ENCODE assay signal across 29 mouse cellular contexts in the genomic region with DNA sequence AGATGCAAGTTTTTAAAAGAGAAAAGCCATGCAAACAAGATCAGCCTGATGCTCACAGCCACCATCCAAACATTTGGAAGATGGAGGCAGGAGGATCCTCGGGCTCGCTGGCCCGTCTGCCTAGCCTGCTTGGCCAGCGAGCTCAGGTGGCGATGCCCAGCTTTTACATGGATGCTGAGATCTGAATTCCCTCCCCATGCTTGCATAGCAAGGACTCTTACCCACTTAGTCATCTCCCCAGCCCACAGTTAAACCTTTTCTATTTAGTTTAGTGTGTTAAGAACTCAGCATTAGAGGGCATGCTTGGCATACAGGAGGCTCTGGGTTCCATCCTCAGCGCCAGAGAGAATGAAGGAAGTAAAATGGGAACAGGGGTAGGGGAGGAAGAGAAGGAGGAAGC. TPM values are rescaled to one million over a fixed set of nuclear protein-coding genes. Genes with fewer than 3 reads are reported as not detected.
A peak's percentile ranks its signal among the peaks of the same experiment; 100 is the strongest.
DNase-seq lines count a peak whose midpoint lies in the region; ATAC-seq and TF ChIP-seq lines count a peak whose summit lies in the region.
"Had no signal": no experiment of that assay in that cellular context is flagged by ENCODE, and none has a peak within 500 bp of the region (broad histone marks: within the 10 kb centered on the region; RNA-seq: fewer than 3 reads in every experiment).

No protein-coding gene starts in this region.

- no peak for DNase-seq in left cerebral cortex, adult 2 months (ENCODE audit: extremely low spot score in 1 of 2, low spot score in 2 of 2)
- no peak for DNase-seq in left cerebral cortex, adult 9 months (ENCODE audit: low spot score in 2 of 2)
- DNase-seq in 3T3-L1 (ENCODE audit: low read depth, low spot score) (peak; percentile 31), Patski (ENCODE audit: low read depth, low spot score) (no peak)
- no peak for DNase-seq in gastrocnemius, adult 8-10 months (ENCODE audit: low spot score in 2 of 2)
- no peak for DNase-seq in limb, embryonic 10.5 days (ENCODE audit: low spot score)
- DNase-seq: adrenal gland, adult 2 months; adrenal gland, postnatal 10 days; adrenal gland, postnatal 25 days; cerebellum, adult 11 months; cerebellum, adult 18-20 months; cerebellum, adult 8-10 months; cerebellum, adult 9-11 months; cerebellum, postnatal 14 days; cerebellum, postnatal 36 days; embryo, embryonic 11 days had no signal

- in situ Hi-C loops in Patski (cut with MboI; ENCODE audit: low pct_unique_long_range_greater_than_20kb) = no loop called here

- no peaks in the 10 kb centered on the region for H3K27me3 ChIP-seq in Patski
- H3K27me3 ChIP-seq in limb, embryonic 10.5 days (ENCODE audit: low read depth, poor library complexity, severe bottlenecking) = peaks cover under 1% of the 10 kb centered on the region; the same call in 1 of the 2 replicates
- H3K27me3 ChIP-seq in midbrain, embryonic 15.5 days (replicated peaks) = no peaks in the 10 kb centered on the region
- H3K27me3 ChIP-seq: embryonic facial prominence, embryonic 13.5 days; embryonic facial prominence, embryonic 15.5 days; forebrain, embryonic 12.5 days; forebrain, embryonic 15.5 days had no signal

- POLR2A ChIA-PET in Patski (lab: Charles Lee) = no interaction called here

- WGBS in limb, embryonic 10.5 days = 88% methylated on average over 6 of the region's 6 CpGs
- 85% methylated on average over 6 of the region's 6 CpGs for WGBS in midbrain, embryonic 15.5 days

- H3K9me3 ChIP-seq in limb, embryonic 10.5 days (replicated peaks) = no peaks in the 10 kb centered on the region
- no peaks in the 10 kb centered on the region for H3K9me3 ChIP-seq in midbrain, embryonic 15.5 days
- H3K9me3 ChIP-seq: embryonic facial prominence, embryonic 13.5 days; embryonic facial prominence, embryonic 15.5 days; forebrain, embryonic 10.5 days; forebrain, embryonic 12.5 days; forebrain, embryonic 15.5 days had no signal

- no peak overlapping the region for H3K4me3 ChIP-seq in left cerebral cortex, adult 2 months
- no peak overlapping the region for H3K4me3 ChIP-seq in limb, embryonic 10.5 days
- no peak overlapping the region for H3K4me3 ChIP-seq in midbrain, embryonic 15.5 days
- H3K4me3 ChIP-seq: embryonic facial prominence, embryonic 13.5 days; embryonic facial prominence, embryonic 15.5 days; erythroblast, embryonic 14.5 days; forebrain, embryonic 10.5 days; forebrain, embryonic 12.5 days; forebrain, embryonic 15.5 days had no signal

- CTCF ChIA-PET in Patski (lab: Charles Lee) = interaction anchor here (1.5 kb wide), 1 partner anchor 92 kb away, joined by 6 read pairs; a partner anchor contains a TSS

- no peaks in the 10 kb centered on the region for H3K4me1 ChIP-seq in limb, embryonic 10.5 days
- no peaks in the 10 kb centered on the region for H3K4me1 ChIP-seq in midbrain, embryonic 15.5 days
- H3K4me1 ChIP-seq: forebrain, embryonic 12.5 days; forebrain, embryonic 15.5 days had no signal

- no peak for TF ChIP-seq CTCF in left cerebral cortex, adult 2 months (IDR thresholded peaks at IDR 0.05)
- no peak for TF ChIP-seq CTCF in Patski (IDR thresholded peaks at IDR 0.05)

- intact Hi-C loops in left cerebral cortex, adult 2 months (cut with DNase I) = no loop called here

- H3K36me3 ChIP-seq in limb, embryonic 10.5 days = no peaks in the 10 kb centered on the region
- H3K36me3 ChIP-seq in midbrain, embryonic 15.5 days (replicated peaks) = no peaks in the 10 kb centered on the region
- H3K36me3 ChIP-seq: embryonic facial prominence, embryonic 13.5 days; embryonic facial prominence, embryonic 15.5 days; forebrain, embryonic 10.5 days; forebrain, embryonic 12.5 days; forebrain, embryonic 15.5 days had no signal

- ATAC-seq in Patski = peak; percentile 64
- ATAC-seq in midbrain, embryonic 15.5 days (replicated peaks) = no peak
- ATAC-seq: forebrain, embryonic 15.5 days had no signal

- peak overlapping the region; percentile 50; the same call in 1 of the 2 replicates for H3K27ac ChIP-seq in left cerebral cortex, adult 2 months
- no peak overlapping the region for H3K27ac ChIP-seq in limb, embryonic 10.5 days
- no peak overlapping the region for H3K27ac ChIP-seq in midbrain, embryonic 15.5 days
- H3K27ac ChIP-seq: embryonic facial prominence, embryonic 13.5 days; embryonic facial prominence, embryonic 15.5 days; forebrain, embryonic 10.5 days; forebrain, embryonic 12.5 days; forebrain, embryonic 15.5 days had no signal

- H3K4me2 ChIP-seq in midbrain, embryonic 15.5 days = no peak overlapping the region
- H3K4me2 ChIP-seq: embryonic facial prominence, embryonic 13.5 days; embryonic facial prominence, embryonic 15.5 days; forebrain, embryonic 12.5 days; forebrain, embryonic 15.5 days had no signal

- H3K9ac ChIP-seq in midbrain, embryonic 15.5 days = no peak overlapping the region
- H3K9ac ChIP-seq: embryonic facial prominence, embryonic 13.5 days; embryonic facial prominence, embryonic 15.5 days; forebrain, embryonic 12.5 days; forebrain, embryonic 15.5 days had no signal

RNA-seq across cellular contexts. Expression of a gene that starts 12.9 kb away (rescaled TPM):
- under 1 TPM in 1 of 2 experiments, not detected in 1; 0.77 TPM for total RNA-seq in left cerebral cortex, adult 2 months (2021)
- not detected for polyA plus RNA-seq in Patski (2021)
- not detected for total RNA-seq in gastrocnemius, adult 8-10 months (2022)
- polyA plus RNA-seq in limb, embryonic 10.5 days (2016; fragmentation: Nextera tagmentation; extraction: Ambion mirVana) = not detected in 2 replicates
- not detected in 2 replicates for polyA plus RNA-seq in midbrain, embryonic 15.5 days (2015; fragmentation: Nextera tagmentation; extraction: Ambion mirVana)
- total RNA-seq: adrenal gland, adult 2 months; adrenal gland, postnatal 25 days; adrenal gland, postnatal 4 days; common myeloid progenitor, adult 5-6 weeks; ES-E14; MEL had no signal
- polyA plus RNA-seq: adrenal gland, adult 2 months; brain, embryonic 14.5 days; embryonic facial prominence, embryonic 11.5 days; embryonic facial prominence, embryonic 13.5 days; embryonic facial prominence, embryonic 15.5 days; erythroblast, embryonic 14.5 days; forebrain, embryonic 10.5 days; forebrain, embryonic 12.5 days; forebrain, embryonic 15.5 days had no signal

RNA-seq across cellular contexts. Expression of a gene that starts 23.1 kb away (rescaled TPM):
- 1 to 10 TPM; 1.0 to 1.1 TPM for total RNA-seq in left cerebral cortex, adult 2 months (2021)
- 87.9 TPM for polyA plus RNA-seq in Patski (2021)
- total RNA-seq in gastrocnemius, adult 8-10 months (2022) = under 1 TPM; 0.41 to 0.92 (median 0.63) TPM
- 2.2 and 2.5 TPM in 2 replicates for polyA plus RNA-seq in limb, embryonic 10.5 days (2016; fragmentation: Nextera tagmentation; extraction: Ambion mirVana)
- 1.6 and 1.9 TPM in 2 replicates for polyA plus RNA-seq in midbrain, embryonic 15.5 days (2015; fragmentation: Nextera tagmentation; extraction: Ambion mirVana)

RNA-seq across cellular contexts. Expression of a gene that starts 39.8 kb away (rescaled TPM):
- total RNA-seq in left cerebral cortex, adult 2 months (2021) = 10 to 100 TPM; 43.7 to 47.5 TPM
- 26.6 TPM for polyA plus RNA-seq in Patski (2021)
- total RNA-seq in gastrocnemius, adult 8-10 months (2022) = 10 to 100 TPM in 2 of 4 experiments, 1 to 10 TPM in 2; 8.8 to 10.4 (median 9.9) TPM
- 28.3 and 29.0 TPM in 2 replicates for polyA plus RNA-seq in limb, embryonic 10.5 days (2016; fragmentation: Nextera tagmentation; extraction: Ambion mirVana)
- 38.4 and 40.3 TPM in 2 replicates for polyA plus RNA-seq in midbrain, embryonic 15.5 days (2015; fragmentation: Nextera tagmentation; extraction: Ambion mirVana)

RNA-seq across cellular contexts. Expression of a gene that starts 42.6 kb away (rescaled TPM):
- 100 to 1,000 TPM; 213 to 219 TPM for total RNA-seq in left cerebral cortex, adult 2 months (2021)
- polyA plus RNA-seq in Patski (2021) = 44.1 TPM
- 1 to 10 TPM in 3 of 4 experiments, under 1 TPM in 1; 0.87 to 3.6 (median 1.8) TPM for total RNA-seq in gastrocnemius, adult 8-10 months (2022)
- polyA plus RNA-seq in limb, embryonic 10.5 days (2016; fragmentation: Nextera tagmentation; extraction: Ambion mirVana) = 2.9 and 4.5 TPM in 2 replicates
- polyA plus RNA-seq in midbrain, embryonic 15.5 days (2015; fragmentation: Nextera tagmentation; extraction: Ambion mirVana) = 79.2 and 81.1 TPM in 2 replicates
- total RNA-seq: common myeloid progenitor, adult 5-6 weeks had no signal

Comparison
In these comparisons a context has a peak if more than half of its experiments do, and no peak if none do; other contexts are left out.
1. RNA of a gene that starts 23.1 kb away (polyA plus RNA-seq): 87.9 TPM in Patski (single experiment); 2.2 to 2.5 TPM in limb, embryonic 10.5 days and 1.6 to 1.9 TPM in midbrain, embryonic 15.5 days; every median in the first group is over 10 times any median in the second.